Mouse (Mus musculus) naive thymus-derived CD4-positive, alpha-beta T cell, adult 2 months (primary cell): ENCODE measurements around the gene Stard10.
A peak's percentile ranks its signal among the peaks of the same experiment; 100 is the strongest.

Experiments used
- DNase-seq: peaks from one replicate; pipeline ENCODE4 v3.0.0-alpha.2; 2011; ENCODE audit warnings: low read depth

The Stard10 gene

GRCm38 (mm10) chr7:101317014-101317413, at the start of gene Stard10:
Stard10 (plus strand) TSS chr7:101317086.
- DNase-seq: no peak

DNA sequence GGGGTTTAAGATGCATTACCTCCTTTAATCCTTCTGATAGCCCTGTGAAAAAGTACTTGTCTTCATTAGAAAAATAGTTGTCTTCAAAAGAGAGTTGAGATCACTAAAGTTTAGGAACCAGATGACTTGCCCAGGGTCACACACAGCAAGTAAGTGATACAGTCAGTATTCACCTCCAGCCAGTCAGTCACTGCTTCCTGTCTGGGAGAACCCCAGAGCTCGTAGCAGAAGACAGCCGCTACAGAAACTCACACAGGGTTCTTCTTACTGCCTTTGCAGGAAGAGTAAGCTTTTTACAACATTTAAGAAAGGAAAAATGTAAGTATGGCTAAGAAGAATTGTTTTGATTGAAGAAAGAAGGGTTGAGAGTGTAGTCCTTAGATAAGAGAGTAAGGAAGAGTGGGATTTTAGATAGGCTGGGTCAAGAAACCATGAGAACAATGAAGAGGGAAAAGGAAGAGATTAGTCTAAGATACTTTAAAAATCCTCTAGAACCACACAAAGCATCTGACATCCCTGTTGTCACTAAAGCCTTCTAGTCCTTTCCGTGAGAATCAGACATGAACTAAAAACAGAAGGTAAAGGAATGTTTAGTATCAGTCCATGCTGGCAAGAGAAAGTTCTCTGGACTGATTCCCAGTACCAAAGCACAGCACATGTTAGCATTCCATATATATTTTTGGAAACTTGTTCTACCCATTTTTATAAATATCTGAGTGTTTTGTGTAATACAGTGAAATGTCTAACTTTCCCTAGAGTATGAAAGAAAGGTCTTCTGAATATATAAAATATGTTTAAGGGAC, 49.2 kb upstream of the Stard10 start:
- DNase-seq: no peak

- DNase-seq: no peak
Observed at GRCm38 (mm10) chr7:101271602-101272001, 45.3 kb upstream of the Stard10 start.

- DNase-seq: no peak
Observed at GRCm38 (mm10) chr7:101272466-101273160, 44.3 kb upstream of the Stard10 start.

GRCm38 (mm10) chr7:101282721-101283120, 34.2 kb upstream of the Stard10 start:
- no peak for DNase-seq

- DNase-seq: no peak
Observed at GRCm38 (mm10) chr7:101284504-101284903, 32.4 kb upstream of the Stard10 start.

- no peak for DNase-seq
Observed at GRCm38 (mm10) chr7:101286891-101287290, 30.0 kb upstream of the Stard10 start.

DNA sequence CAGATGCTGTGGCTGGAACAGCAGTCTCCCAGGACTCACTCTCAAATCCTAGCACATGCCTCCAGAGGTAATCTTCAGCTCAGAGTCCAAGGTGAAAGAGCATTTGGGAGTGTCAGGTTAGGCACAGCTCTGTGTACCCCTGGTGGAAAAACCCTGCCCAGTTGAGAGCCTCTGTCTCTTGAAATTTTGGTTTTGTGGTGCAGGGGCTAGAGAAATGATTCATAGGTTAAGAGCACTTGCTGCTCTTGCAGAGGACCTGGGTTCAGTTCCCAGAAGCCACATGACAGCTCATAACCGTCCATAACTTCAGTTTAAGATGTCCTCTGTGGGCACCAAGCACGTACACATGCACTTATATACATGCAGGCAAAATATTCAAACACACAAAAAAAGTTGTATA, 29.1 kb upstream of the Stard10 start:
- DNase-seq: no peak

GRCm38 (mm10) chr7:101288436-101288835, 28.4 kb upstream of the Stard10 start:
- peak; percentile 59 for DNase-seq

DNA sequence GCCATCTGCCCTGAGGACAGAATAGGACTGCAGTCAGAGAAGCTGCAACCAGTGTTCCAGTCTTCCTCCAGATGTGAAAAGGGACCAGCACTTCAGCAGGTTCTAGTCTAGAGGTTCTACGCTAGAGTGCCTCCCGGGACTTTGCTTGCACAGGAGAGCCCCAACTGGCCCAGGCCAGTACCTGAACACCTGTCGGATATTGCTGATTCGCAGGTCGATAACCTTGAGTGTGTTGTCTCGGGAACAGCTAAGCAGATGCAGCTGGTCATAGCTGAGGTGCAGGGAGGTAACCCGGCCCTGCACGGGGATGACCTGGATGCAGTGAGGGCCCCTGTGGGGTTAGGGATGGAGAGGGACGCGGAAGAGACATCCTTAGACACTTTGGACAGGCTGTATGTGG, 26.5 kb upstream of the Stard10 start:
- no peak for DNase-seq

GRCm38 (mm10) chr7:101291211-101291610, 25.7 kb upstream of the Stard10 start:
- no peak for DNase-seq

DNA sequence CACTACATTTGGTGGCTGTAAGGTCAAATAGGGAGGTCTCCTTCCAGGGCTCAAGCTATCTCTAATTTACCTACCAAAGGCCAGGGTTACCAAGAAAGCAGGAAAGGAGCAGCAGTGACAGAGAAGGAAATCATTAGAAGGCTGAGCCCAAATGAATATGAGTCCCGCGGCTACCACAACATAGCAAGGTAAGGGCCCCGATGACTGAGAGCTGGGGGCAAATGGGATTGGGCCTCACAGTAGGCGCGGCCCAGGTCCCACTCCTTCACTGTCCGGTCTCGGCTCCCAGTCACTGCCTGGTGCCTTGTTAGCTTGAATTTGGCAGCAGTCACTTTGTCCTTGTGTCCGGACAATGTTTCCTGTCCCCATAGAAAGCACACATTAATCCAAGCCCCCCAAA, 25.2 kb upstream of the Stard10 start:
- no peak for DNase-seq

- no peak for DNase-seq
Observed at GRCm38 (mm10) chr7:101292086-101292485, 24.8 kb upstream of the Stard10 start.

DNA sequence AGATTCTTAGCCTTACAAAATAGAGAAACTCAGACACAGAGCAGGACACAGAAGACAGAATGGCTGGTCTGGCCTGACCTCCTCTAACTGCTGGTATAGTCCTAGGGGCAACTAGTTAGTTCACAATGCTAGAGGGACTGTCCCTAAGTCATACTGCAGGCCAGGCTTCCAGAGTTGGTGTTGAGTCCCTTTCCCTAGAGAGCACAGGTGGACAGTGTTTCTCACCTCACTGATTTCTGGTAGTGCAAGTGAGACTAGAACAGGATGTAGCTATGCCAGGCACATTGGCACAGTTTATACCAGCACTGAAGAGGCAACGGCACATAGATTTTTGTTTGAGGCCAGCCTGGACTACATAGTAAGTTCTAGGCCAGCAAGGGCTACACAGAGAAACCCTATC, 24.2 kb upstream of the Stard10 start:
- no peak for DNase-seq

GRCm38 (mm10) chr7:101293138-101293537, 23.7 kb upstream of the Stard10 start:
- DNase-seq: no peak

DNA sequence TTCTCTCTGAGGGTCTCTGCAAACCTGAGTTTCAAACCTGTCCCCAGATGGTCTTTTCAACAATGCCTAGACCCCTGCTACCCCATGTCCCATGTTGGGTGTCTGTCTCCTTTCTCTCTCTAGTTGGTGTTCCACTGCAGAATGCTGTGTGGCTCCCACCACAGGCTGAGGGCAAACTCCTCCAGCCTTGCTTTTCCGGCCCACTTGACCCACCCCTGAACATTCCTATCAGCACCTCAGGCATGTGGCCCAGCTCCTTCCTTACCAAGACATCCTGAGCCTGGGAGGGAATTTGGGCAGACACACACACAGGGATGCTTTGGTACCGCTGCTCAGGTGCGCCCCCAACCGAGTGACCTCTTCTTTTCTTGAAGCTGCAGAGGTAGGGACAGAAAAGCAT, 23.3 kb upstream of the Stard10 start:
- DNase-seq: no peak

DNA sequence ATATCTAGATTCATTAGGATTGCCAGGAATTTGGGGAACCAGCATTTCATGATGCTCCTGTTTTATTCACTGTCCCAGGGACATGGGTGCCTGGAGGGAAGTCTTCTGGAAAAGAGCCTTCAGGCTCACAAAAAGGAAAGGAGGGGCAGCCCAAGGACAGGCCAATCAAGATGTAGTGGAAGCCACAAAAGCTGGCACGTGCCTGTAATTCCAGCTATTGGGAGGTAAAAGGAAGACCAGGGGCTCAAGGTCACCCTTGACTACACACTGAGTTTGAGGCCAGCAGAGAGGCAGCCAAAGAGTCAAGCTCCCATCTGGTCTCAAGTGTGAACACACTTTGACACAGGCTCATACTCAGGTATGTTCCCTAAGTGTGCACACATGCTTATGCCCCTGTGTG, 21.4 kb upstream of the Stard10 start:
- DNase-seq: no peak

DNA sequence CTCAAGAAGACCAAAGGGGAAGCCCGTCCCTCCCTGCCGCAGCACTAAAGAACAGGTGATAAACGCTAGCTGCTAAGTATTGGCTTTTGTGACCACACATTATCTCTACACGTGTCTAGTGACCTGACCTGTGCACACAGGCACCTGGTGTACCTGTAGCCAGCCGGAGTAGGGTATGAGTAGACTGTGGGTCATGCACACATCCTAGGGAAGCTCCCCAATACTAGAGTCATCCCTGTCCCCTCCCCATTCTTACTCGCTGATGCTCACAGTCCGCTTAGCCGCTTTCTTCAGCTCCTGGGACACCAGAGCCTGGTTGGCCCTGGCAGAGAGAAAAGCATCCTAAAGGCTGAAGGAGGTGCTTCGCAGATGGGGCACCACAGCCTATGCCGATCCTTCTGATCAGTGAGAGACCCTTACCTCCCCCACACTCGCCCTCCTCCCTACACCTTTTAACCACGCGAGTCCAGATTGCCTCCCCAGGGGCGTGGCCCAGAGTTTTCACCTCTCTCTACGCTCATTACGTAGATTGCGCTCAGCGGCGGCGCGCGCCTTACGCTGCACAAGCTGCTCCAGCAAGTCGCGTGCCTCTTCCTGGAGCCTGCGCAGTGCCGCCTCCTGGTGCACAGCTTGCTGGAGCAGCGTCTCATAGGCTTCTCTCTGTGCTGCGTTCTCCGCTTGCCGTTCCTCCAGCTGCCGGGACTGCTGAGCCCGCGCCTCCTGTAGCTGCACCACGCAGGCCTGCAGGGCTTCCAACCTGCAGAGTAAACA, 20.4 kb upstream of the Stard10 start:
- DNase-seq: peak; percentile 75

GRCm38 (mm10) chr7:101297023-101297405, 19.9 kb upstream of the Stard10 start:
- DNase-seq: no peak

- DNase-seq: no peak
Observed at GRCm38 (mm10) chr7:101298375-101298774, 18.5 kb upstream of the Stard10 start.

DNA sequence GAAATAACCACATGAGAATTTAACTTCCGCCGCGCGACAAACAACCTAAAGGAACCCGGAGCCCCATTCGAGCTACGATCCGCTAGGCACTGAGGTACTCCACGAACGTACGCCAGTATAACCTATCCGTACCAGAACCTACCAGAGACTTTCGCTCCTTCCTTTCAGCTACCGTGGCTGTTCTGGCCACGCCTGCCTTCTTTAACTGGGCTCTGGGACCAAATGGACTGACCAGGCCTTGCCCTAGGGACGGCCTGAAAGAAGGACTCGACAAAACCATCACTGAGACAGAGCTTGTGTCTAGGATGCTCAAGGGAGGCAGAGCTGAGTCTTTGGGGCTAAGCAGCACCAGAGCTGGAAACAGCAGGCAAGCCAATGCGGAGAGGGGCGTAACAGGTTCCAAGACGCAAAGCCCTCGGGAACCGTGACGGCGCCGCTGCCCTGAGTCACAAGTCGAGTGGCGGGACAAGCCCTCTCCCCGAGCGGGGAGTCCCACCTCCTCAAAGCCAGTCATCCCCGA, 15.5 kb upstream of the Stard10 start:
- DNase-seq: peak; percentile 83

DNA sequence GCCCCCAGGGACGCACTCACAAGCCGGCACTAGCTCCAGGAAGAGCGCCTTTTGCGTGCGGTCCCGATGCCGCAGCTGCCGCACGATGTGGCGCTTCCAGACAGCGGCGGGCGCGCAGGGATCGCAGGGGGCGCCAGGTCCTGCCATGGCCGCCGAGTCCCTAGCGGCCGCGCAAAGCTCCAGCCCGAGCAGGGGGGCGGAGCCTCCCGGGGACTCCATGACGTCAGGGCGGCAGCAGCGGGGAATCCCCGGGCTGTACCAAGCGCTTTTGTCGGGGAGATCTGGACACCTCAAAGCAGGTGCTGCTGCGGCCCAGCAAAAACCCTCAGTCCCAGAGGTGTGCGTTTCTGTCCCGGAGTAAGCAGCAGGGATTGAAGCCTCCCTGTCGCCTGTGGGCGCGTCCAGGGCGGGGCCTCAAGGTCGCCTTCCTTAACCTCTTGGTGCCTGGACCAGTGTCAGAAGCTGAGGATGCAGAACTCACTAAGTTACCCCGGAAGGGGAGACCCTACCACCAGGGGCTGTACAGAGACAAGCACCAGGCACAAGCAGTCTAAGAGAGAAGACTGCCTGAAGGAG, 14.9 kb upstream of the Stard10 start, which contains the start of gene Atg16l2:
TSS of gene Atg16l2 (minus strand) at position 371 of the 576 bp plus-strand sequence.
- peak; percentile 98 for DNase-seq
